Mouse (Mus musculus) ES-E14 (cell line): ENCODE results near the gene Plxnd1. TPM values are rescaled to one million over a fixed set of nuclear protein-coding genes. Genes with fewer than 3 reads are reported as not detected.
A peak's percentile ranks its signal among the peaks of the same experiment; 100 is the strongest.

ENCODE experiments used
- DNase-seq: peaks from one replicate; pipeline ENCODE4 v3.0.0-alpha.2; 2013; ENCODE audit warnings: low read depth, low spot score
- H3K27ac ChIP-seq: 2 replicates; pipeline ENCODE4 v1.5.1; 2012; ENCODE audit warnings: low read depth, mild to moderate bottlenecking, low read length, moderate library complexity, mixed read lengths; ENCODE audit not compliant: poor library complexity, insufficient read depth, severe bottlenecking
- H3K36me3 ChIP-seq: 2 replicates; pipeline ENCODE4 v1.6.1; 2012; ENCODE audit warnings: mild to moderate bottlenecking, low read length, moderate library complexity, mixed read lengths; ENCODE audit not compliant: control insufficient read depth, poor library complexity, insufficient read depth, severe bottlenecking
- H3K4me1 ChIP-seq, 2 experiments: fragments of 150-350 bp in 1 of 2; sonication (generic) in 1 of 2; 2 replicates each; pipeline ENCODE4 v1.6.1; 2012; ENCODE audit warnings: low read length in 2 of 2, mild to moderate bottlenecking in 1 of 2, mixed read lengths in 1 of 2; ENCODE audit not compliant: control insufficient read depth in 2 of 2, insufficient read depth in 2 of 2, poor library complexity in 1 of 2
- H3K4me3 ChIP-seq, 2 experiments: fragments of 150-350 bp in 1 of 2; sonication (generic) in 1 of 2; 2 replicates each; pipeline ENCODE4 v1.5.1; 2012; ENCODE audit warnings: low read length in 2 of 2, low read depth in 1 of 2, mild to moderate bottlenecking in 1 of 2, mixed read lengths in 1 of 2; ENCODE audit not compliant: insufficient read depth in 1 of 2, poor library complexity in 1 of 2, severe bottlenecking in 1 of 2
- H3K9ac ChIP-seq: 2 replicates; pipeline ENCODE4 v1.6.1; 2012; ENCODE audit warnings: low read depth, mild to moderate bottlenecking, low read length, mixed read lengths; ENCODE audit not compliant: poor library complexity, insufficient read depth, severe bottlenecking
- H3K9me3 ChIP-seq: fragments of 150-350 bp; sonication (generic); 2 replicates; pipeline ENCODE4 v1.6.1; 2012; ENCODE audit warnings: low read depth, mild to moderate bottlenecking, low read length; ENCODE audit not compliant: control insufficient read depth, insufficient read depth
- CHD2 ChIP-seq: IDR thresholded peaks from 2 replicates; pipeline ENCODE4 v1.6.1; 2014; ENCODE audit warnings: mild to moderate bottlenecking, low read depth, low read length, inconsistent platforms
- HCFC1 ChIP-seq: IDR thresholded peaks from 2 replicates; pipeline ENCODE4 v1.6.1; 2012; ENCODE audit warnings: low read length, inconsistent platforms, borderline replicate concordance; ENCODE audit not compliant: insufficient read depth
- MAFK ChIP-seq: IDR thresholded peaks from 2 replicates; pipeline ENCODE4 v1.6.1; 2014; ENCODE audit warnings: mild to moderate bottlenecking, low read depth, low read length, inconsistent platforms; ENCODE audit not compliant: insufficient read depth
- ZC3H11A ChIP-seq: IDR thresholded peaks from 2 replicates; pipeline ENCODE4 v1.6.1; 2012; ENCODE audit warnings: low read depth, mild to moderate bottlenecking, inconsistent platforms, low read length, borderline replicate concordance
- ZNF384 ChIP-seq: IDR thresholded peaks from 2 replicates; pipeline ENCODE4 v1.6.1; 2012; ENCODE audit warnings: low read depth, low read length, inconsistent platforms
- in situ Hi-C, 2 experiments: fragments of 600-800 bp; cut with MboI; formaldehyde crosslinking; loops; one replicate each; pipeline ENCODE4 v1.15.1; 2025; ENCODE audit warnings: low sequenced_read_pairs in 2 of 2, inconsistent platforms in 1 of 2; ENCODE audit not compliant: unreplicated experiment in 2 of 2
- total RNA-seq: library from RNA; depleted of rRNA; stranded (reverse); fragments of 300-350 nt; gene quantifications from 2 replicates; pipeline ENCODE4 v1.2.3, GENCODE M21; 2012

Plxnd1 gene
- total RNA-seq, 1 experiment, result 8.7 TPM

DNA sequence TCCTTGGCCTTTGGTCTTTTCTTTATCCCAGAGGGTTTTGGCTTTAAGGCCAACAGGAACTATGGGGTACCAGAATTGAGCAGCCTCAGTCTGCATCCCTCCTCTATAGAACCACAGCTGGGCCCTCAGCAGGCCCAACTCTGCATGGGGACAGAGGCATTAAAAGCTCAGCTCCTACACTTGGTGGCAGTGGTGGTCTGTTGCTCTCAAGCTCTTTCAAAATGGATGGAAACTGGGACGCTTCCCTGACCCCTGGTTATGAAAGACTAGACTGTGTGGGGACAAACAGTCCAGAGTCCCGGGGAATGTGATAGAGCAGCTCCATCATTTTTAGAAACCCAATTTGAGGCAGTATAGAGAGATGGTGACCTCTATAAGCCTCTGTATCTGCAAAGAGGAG, 56.8 kb downstream of the Plxnd1 start:
- DNase-seq, result no peak
- Histone ChIP-seq H3K36me3 (no peaks in the 10 kb centered on the region), H3K9me3 (no peaks in the 10 kb centered on the region), H3K27ac (no peak overlapping the region), H3K4me3 (no peak overlapping the region), H3K4me1 (peaks cover 0 to 4% of the 10 kb centered on the region in 2 experiments; a peak in 1 of 4 replicates), H3K9ac (no peak overlapping the region)
- in situ Hi-C loops, result no loop called here
- no peak for TF ChIP-seq HCFC1
- no peak for TF ChIP-seq CHD2
- no peak for TF ChIP-seq MAFK
- no peak for TF ChIP-seq ZNF384
- TF ChIP-seq ZC3H11A, result no peak

DNA sequence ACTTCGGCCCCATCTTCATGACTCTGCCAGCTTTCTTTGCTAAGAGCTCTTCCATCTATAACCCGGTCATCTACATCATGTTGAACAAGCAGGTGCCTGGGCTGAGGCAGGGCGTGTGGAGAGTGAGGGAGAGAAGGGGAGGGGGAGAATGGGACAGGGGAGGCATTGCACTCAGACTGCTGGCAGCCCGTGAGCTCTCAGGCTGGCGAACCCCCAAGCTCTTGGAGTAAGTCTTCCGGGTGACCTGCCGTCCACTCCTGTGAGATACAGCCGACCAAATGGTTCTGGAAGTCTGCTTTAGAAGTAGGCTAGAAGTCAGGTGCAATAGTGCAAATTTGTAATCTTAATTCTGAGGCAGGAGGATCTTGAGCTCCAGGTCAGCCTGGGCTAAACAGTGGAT, 59.3 kb downstream of the Plxnd1 start:
- Histone ChIP-seq H3K27ac (no peak overlapping the region), H3K9me3 (no peaks in the 10 kb centered on the region), H3K9ac (no peak overlapping the region), H3K4me1 (no peaks in the 10 kb centered on the region), H3K36me3 (no peaks in the 10 kb centered on the region), H3K4me3 (no peak overlapping the region)
- no peak for DNase-seq
- TF ChIP-seq ZNF384 (no peak), HCFC1 (no peak), CHD2 (no peak), ZC3H11A (no peak), MAFK (no peak)
- in situ Hi-C loops, result no loop called here

DNA sequence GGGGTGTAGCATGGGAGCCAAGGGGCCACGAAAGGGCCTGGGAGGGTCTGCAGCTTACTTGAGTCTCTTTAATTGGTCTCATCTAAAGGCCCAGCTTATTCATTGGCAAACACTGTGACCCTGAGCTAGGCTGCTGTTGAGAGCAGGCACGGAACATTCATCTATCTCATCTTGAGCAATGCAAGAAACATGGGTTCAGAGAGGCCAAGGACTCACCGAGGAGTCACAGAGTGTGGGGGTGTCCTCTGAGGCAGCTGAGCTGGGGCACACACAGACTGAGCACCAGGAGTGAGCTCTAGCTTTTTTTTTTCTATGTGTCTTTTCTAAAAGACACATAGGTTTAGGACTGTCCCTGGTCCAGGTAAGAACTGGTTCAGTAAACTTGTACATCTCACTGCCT, 62.4 kb downstream of the Plxnd1 start:
- H3K9ac ChIP-seq, result no peak overlapping the region

DNA sequence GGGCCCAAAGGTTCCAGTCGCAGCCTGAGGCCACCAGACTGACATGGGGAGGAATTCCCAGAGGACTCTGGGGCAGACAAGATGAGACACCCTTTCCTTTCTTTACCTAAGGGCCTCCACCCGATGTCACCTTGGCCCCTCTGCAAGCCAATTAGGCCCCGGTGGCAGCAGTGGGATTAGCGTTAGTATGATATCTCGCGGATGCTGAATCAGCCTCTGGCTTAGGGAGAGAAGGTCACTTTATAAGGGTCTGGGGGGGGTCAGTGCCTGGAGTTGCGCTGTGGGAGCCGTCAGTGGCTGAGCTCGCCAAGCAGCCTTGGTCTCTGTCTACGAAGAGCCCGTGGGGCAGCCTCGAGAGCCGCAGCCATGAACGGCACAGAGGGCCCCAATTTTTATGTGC, 63.2 kb downstream of the Plxnd1 start, which contains the start of gene Rho:
Rho (plus strand) TSS at position 110 of the 400 bp plus-strand sequence.
- DNase-seq, result no peak
- Histone ChIP-seq H3K36me3 (no peaks in the 10 kb centered on the region), H3K4me1 (no peaks in the 10 kb centered on the region), H3K27ac (no peak within 1 kb of the TSS), H3K9ac (no peak within 1 kb of the TSS), H3K9me3 (no peaks in the 10 kb centered on the region), H3K4me3 (peak within 1 kb of the TSS in 1 of 2 experiments; percentile 19; a peak in 1 of 4 replicates)
- in situ Hi-C loops, result no loop called here
- TF ChIP-seq HCFC1, result no peak
- no peak for TF ChIP-seq ZNF384
- TF ChIP-seq ZC3H11A, result no peak
- TF ChIP-seq MAFK, result no peak
- TF ChIP-seq CHD2, result no peak

More for the DNA sequence above, 62.4 kb downstream of the Plxnd1 start:
- no peaks in the 10 kb centered on the region for H3K4me1 ChIP-seq
- no peak overlapping the region for H3K27ac ChIP-seq
- no peak overlapping the region; a peak in 1 of 4 replicates for H3K4me3 ChIP-seq
- in situ Hi-C loops, result no loop called here
- DNase-seq, result no peak
- H3K9me3 ChIP-seq, result no peaks in the 10 kb centered on the region
- TF ChIP-seq MAFK, result no peak
- no peak for TF ChIP-seq CHD2
- no peak for TF ChIP-seq ZNF384
- TF ChIP-seq HCFC1, result no peak
- TF ChIP-seq ZC3H11A, result no peak
- no peaks in the 10 kb centered on the region for H3K36me3 ChIP-seq

DNA sequence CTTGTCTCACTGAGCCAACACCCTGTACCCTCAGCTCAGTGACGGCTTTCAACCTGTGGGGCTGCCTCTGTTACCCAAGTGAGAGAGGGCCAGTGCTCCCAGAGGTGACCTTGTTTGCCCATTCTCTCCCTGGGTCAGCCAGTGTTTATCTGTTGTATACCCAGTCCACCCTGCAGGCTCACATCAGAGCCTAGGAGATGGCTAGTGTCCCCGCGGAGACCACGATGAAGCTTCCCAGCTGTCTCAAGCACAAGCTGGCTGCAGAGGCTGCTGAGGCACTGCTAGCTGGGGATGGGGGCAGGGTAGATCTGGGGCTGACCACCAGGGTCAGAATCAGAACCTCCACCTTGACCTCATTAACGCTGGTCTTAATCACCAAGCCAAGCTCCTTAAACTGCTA, 64.8 kb downstream of the Plxnd1 start:
- DNase-seq, result no peak
- no peaks in the 10 kb centered on the region for H3K9me3 ChIP-seq
- in situ Hi-C loops, result no loop called here
- no peaks in the 10 kb centered on the region for H3K36me3 ChIP-seq
- H3K4me3 ChIP-seq, result no peak overlapping the region
- TF ChIP-seq CHD2 (no peak), HCFC1 (no peak), ZC3H11A (no peak), ZNF384 (no peak), MAFK (no peak)
- no peak overlapping the region for H3K9ac ChIP-seq
- H3K27ac ChIP-seq, result no peak overlapping the region
- no peaks in the 10 kb centered on the region; a peak in 1 of 4 replicates for H3K4me1 ChIP-seq
